Mouse (Mus musculus) heart, embryonic 11.5 days (tissue): ENCODE results near the gene Rab8b. TPM values are rescaled to one million over a fixed set of nuclear protein-coding genes. Genes with fewer than 3 reads are reported as not detected.
A peak's percentile ranks its signal among the peaks of the same experiment; 100 is the strongest.

Experiments used
- ATAC-seq: fragments of 200-750 bp; cut with Nextera tagmentation; replicated peaks from 2 replicates; pipeline ENCODE4 v1.8.0; 2017; ENCODE audit warnings: moderate library complexity; ENCODE audit not compliant: insufficient number of reproducible peaks, low FRiP score, low TSS enrichment
- H3K27ac ChIP-seq: fragments of 300-500 bp; sonication (generic); 2 replicates; pipeline ENCODE4 v1.5.1; 2014; ENCODE audit warnings: mild to moderate bottlenecking, low read depth, low read length
- H3K27me3 ChIP-seq: fragments of 300-500 bp; sonication (generic); 2 replicates; pipeline ENCODE4 v1.6.1; 2014; ENCODE audit warnings: mild to moderate bottlenecking, low read length, mixed read lengths; ENCODE audit not compliant: control insufficient read depth, insufficient read depth
- H3K36me3 ChIP-seq: fragments of 300-500 bp; sonication (generic); 2 replicates; pipeline ENCODE4 v1.6.1; 2014; ENCODE audit warnings: mild to moderate bottlenecking, low read length, moderate library complexity, mixed read lengths; ENCODE audit not compliant: control insufficient read depth, insufficient read depth
- H3K4me1 ChIP-seq: fragments of 300-500 bp; sonication (generic); 2 replicates; pipeline ENCODE4 v1.6.1; 2014; ENCODE audit warnings: low read length; ENCODE audit not compliant: control insufficient read depth, insufficient read depth
- H3K4me2 ChIP-seq: fragments of 300-500 bp; sonication (generic); 2 replicates; pipeline ENCODE4 v1.6.1; 2014; ENCODE audit warnings: mild to moderate bottlenecking, moderate library complexity
- H3K4me3 ChIP-seq: fragments of 300-500 bp; sonication (generic); 2 replicates; pipeline ENCODE4 v1.5.1; 2014; ENCODE audit warnings: low read depth, low read length
- H3K9ac ChIP-seq: fragments of 300-500 bp; sonication (generic); 2 replicates; pipeline ENCODE4 v1.6.1; 2014; ENCODE audit warnings: mild to moderate bottlenecking, low read depth, low read length, moderate library complexity
- H3K9me3 ChIP-seq: fragments of 300-500 bp; sonication (generic); replicated peaks from 2 replicates; pipeline ENCODE4 v1.6.1; 2016; ENCODE audit warnings: low read length; ENCODE audit not compliant: control insufficient read depth
- WGBS: fragments of 180-500 bp; shearing (Covaris S2); extraction: QIAGEN DNeasy Blood & Tissue Kit; methylation state at CpG from one replicate; pipeline ENCODE4 v1.1.7; 2014; ENCODE audit not compliant: insufficient replicate concordance; 5-methylcytosine and 5-hydroxymethylcytosine counted together
- polyA plus RNA-seq: library from polyadenylated mRNA; unstranded; fragments of >200 nt; fragmentation: Nextera tagmentation; extraction: Ambion mirVana; gene quantifications from 2 replicates; pipeline ENCODE4 v1.2.1, GENCODE M21; 2014

The Rab8b gene
- polyA plus RNA-seq, 1 experiment from 2014 or later = 23.6 TPM

- H3K9ac ChIP-seq = peak within 1 kb of the TSS; percentile 78
- H3K27me3 ChIP-seq = no peaks in the 10 kb centered on the region
- peak within 1 kb of the TSS; percentile 72 for H3K4me3 ChIP-seq
- H3K36me3 ChIP-seq = no peaks in the 10 kb centered on the region
- under 1% methylated on average over 42 of the region's 42 CpGs for WGBS
- H3K4me1 ChIP-seq = 0 out of 2 replicates have a peak, but pooled peaks cover 3% of the 10 kb centered on the region
- H3K9me3 ChIP-seq = no peaks in the 10 kb centered on the region
- H3K27ac ChIP-seq = peak within 1 kb of the TSS; percentile 94
- peak; percentile 98 for ATAC-seq
- H3K4me2 ChIP-seq = peak within 1 kb of the TSS; percentile 91
Measured at GRCm38 (mm10) chr9:66795464-66796324, 123.8 kb downstream of the Rab8b start, which contains the start of gene Aph1b. Gene Aph1b, minus strand, starts transcription at chr9:66795490.

GRCm38 (mm10) chr9:66794629-66795463 lies 124.6 kb downstream of the Rab8b start:
- Histone ChIP-seq H3K27ac (peak overlapping the region; percentile 94), H3K9ac (peak overlapping the region; percentile 78), H3K27me3 (no peaks in the 10 kb centered on the region), H3K4me1 (0 out of 2 replicates have a peak, but pooled peaks cover 3% of the 10 kb centered on the region), H3K9me3 (no peaks in the 10 kb centered on the region), H3K4me3 (peak overlapping the region; percentile 72), H3K36me3 (no peaks in the 10 kb centered on the region), H3K4me2 (peak overlapping the region; percentile 91)
- ATAC-seq = peak; percentile 11; the same call in 1 of the 2 replicates
- 2% methylated on average over 43 of the region's 43 CpGs for WGBS

Other genes with a start within 250 kb of the Rab8b start
- 0.28 and 0.30 TPM in 2 replicates for gene Car12, start 206.0 kb downstream of the Rab8b start, polyA plus RNA-seq
- gene Aph1b, start 124.2 kb downstream of the Rab8b start, polyA plus RNA-seq = 8.2 and 8.9 TPM in 2 replicates
- gene Gm10647, start 122.6 kb downstream of the Rab8b start, polyA plus RNA-seq = 0.60 and 0.83 TPM in 2 replicates
- gene Aph1c, start 85.0 kb downstream of the Rab8b start, polyA plus RNA-seq = 0.34 and 1.1 TPM in 2 replicates
- 614 and 628 TPM in 2 replicates for gene Rps27l, start 26.4 kb upstream of the Rab8b start, polyA plus RNA-seq
- gene Lactb, start 55.8 kb upstream of the Rab8b start, polyA plus RNA-seq = 12.2 and 12.3 TPM in 2 replicates
- 4,955 and 5,093 TPM in 2 replicates for gene Tpm1, start 129.7 kb upstream of the Rab8b start, polyA plus RNA-seq